Mouse (Mus musculus): ENCODE data around the gene Hal. TPM values are rescaled to one million over a fixed set of nuclear protein-coding genes. Genes with fewer than 3 reads are reported as not detected.
A peak's percentile ranks its signal among the peaks of the same experiment; 100 is the strongest.

The Hal gene
- 0.63 and 3.4 TPM in 2 replicates for polyA plus RNA-seq (2015; fragmentation: Nextera tagmentation; extraction: Ambion mirVana)

DNA sequence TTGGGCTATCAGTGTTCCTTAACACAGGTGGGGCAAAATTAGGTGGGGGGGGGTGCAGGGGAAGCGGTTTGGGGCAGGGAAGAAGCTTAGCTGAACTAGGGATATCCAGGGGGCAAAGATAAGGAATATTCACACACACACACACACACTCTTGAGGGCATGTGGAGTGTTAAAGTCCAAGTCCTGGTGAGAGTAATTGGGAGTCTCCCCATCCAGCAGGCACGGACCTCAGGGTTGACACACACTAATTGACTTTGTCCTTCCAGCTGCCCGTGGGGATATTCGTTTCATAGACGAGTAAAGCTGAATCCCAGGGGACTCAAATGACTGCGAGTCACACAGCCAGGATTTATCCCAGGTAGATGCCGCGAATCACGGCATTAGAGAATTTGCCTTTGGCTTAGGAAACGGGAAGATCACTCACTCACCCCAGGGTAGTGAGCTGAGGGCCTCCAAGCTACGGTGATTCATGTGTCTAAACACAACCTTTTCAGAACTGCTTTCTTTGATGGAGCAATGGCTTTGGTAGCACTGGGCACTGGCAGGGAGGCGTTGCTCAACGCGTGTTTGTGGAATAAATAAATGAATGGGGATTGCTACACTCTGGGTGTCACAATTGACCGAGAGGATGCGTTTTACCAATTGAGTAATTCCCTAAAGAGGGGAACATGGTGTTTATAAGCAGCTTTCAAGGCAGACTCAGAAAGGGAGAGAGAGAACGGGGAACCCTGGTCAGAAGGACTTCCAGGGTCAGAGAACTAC lies at the start of gene Hal:
TSS of gene Hal (plus strand) at position 703 of the 762 bp plus-strand sequence.
- Histone ChIP-seq H3K36me3 (peaks cover 16% of the 10 kb centered on the region; the same call in 1 of the 2 replicates), H3K4me1 (no peaks in the 10 kb centered on the region), H3K9me3 (replicated peaks) (no peaks in the 10 kb centered on the region), H3K4me2 (replicated peaks) (no peak within 1 kb of the TSS), H3K27me3 (no peaks in the 10 kb centered on the region), H3K4me3 (replicated peaks) (no peak within 1 kb of the TSS), H3K27ac (replicated peaks) (no peak within 1 kb of the TSS), H3K9ac (no peak within 1 kb of the TSS)
- 56% methylated on average over 17 of the region's 17 CpGs for WGBS
- ATAC-seq (ENCODE audit: insufficient number of reproducible peaks, low FRiP score, low TSS enrichment, low read depth), result no peak

DNA sequence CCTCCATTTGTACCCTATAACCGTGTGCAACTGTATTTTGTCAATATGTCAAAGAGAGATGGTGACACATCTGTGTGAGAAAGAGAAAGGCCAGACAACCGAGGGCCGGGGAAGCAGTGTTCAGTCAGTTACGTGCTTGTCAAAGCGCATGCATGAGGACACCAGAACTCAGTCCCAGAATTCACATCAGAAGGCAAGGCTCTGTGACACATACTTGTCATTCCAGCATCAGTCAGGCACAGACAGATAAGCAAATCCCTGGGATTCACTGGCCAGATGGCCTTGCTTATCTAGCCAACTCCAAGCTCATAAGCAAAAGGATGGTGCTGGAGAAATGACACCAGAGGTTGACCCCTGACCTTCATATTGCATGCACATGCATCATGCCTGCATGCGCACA lies 47.1 kb upstream of the Hal start:
- no peaks in the 10 kb centered on the region for H3K36me3 ChIP-seq
- no peak for ATAC-seq (ENCODE audit: insufficient number of reproducible peaks, low FRiP score, low TSS enrichment, low read depth)
- H3K27me3 ChIP-seq, result no peaks in the 10 kb centered on the region
- H3K4me1 ChIP-seq, result peaks cover 19% of the 10 kb centered on the region
- WGBS, result 76% methylated on average over 6 of the region's 6 CpGs
- H3K9me3 ChIP-seq (replicated peaks), result no peaks in the 10 kb centered on the region
- H3K4me3 ChIP-seq (replicated peaks), result no peak overlapping the region
- H3K27ac ChIP-seq (replicated peaks), result no peak overlapping the region
- no peak overlapping the region for H3K9ac ChIP-seq
- H3K4me2 ChIP-seq (replicated peaks), result no peak overlapping the region

DNA sequence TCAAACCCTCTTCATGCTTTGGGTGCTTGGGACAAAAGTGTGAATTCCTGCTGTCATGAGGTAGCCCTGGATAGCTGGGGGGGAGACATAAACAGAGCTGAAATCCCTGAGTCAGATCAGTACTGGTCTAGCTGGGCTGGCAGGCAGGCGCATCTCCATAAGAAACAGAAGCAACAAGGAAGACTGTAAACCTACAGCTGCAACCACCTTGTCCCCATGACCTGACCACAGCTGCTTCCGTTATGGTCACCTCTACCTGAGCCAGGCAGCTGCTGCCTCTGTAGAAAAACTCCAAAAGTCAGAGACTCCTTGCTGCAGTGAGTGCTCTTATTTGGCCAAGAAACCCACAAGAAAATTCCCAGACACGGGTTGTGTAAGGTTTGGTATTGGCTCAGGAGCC lies 46.4 kb upstream of the Hal start:
- 79% methylated on average over 3 of the region's 3 CpGs for WGBS
- Histone ChIP-seq H3K27me3 (no peaks in the 10 kb centered on the region), H3K4me2 (replicated peaks) (no peak overlapping the region), H3K9me3 (replicated peaks) (no peaks in the 10 kb centered on the region), H3K27ac (replicated peaks) (no peak overlapping the region), H3K4me3 (replicated peaks) (no peak overlapping the region), H3K36me3 (no peaks in the 10 kb centered on the region), H3K4me1 (peaks cover 12% of the 10 kb centered on the region), H3K9ac (no peak overlapping the region)
- ATAC-seq (ENCODE audit: insufficient number of reproducible peaks, low FRiP score, low TSS enrichment, low read depth), result no peak

DNA sequence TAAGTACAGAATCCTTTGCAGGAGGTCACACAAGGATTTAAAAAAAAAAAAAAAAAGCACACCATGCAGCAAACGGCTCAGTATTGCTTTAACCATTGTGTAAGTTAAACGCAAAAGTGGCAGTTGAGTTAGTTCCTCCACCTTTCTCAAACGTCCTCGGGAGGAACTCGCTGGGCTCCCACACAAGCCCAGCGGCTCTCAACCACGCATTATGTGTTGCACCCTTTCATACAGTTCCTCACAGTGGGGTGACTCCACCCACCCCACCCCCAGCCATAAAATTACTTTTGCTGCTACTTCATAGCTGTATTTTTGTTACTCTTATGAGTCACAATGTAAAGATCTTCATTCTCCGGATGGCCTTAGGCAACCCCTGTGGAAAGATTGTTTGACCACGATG lies 44.2 kb upstream of the Hal start:
- ATAC-seq (ENCODE audit: insufficient number of reproducible peaks, low FRiP score, low TSS enrichment, low read depth), result no peak
- H3K27me3 ChIP-seq, result no peaks in the 10 kb centered on the region
- peaks cover 6% of the 10 kb centered on the region; the same call in 1 of the 2 replicates for H3K4me1 ChIP-seq
- 0 out of 2 replicates have a peak overlapping the region, but pooled peaks have one; percentile 4 for H3K27ac ChIP-seq (replicated peaks)
- no peak overlapping the region for H3K9ac ChIP-seq
- H3K4me3 ChIP-seq (replicated peaks), result no peak overlapping the region
- WGBS, result 63% methylated on average over 9 of the region's 9 CpGs
- H3K4me2 ChIP-seq (replicated peaks), result peak overlapping the region; percentile 24; the same call in 1 of the 2 replicates
- no peaks in the 10 kb centered on the region for H3K9me3 ChIP-seq (replicated peaks)
- no peaks in the 10 kb centered on the region for H3K36me3 ChIP-seq

DNA sequence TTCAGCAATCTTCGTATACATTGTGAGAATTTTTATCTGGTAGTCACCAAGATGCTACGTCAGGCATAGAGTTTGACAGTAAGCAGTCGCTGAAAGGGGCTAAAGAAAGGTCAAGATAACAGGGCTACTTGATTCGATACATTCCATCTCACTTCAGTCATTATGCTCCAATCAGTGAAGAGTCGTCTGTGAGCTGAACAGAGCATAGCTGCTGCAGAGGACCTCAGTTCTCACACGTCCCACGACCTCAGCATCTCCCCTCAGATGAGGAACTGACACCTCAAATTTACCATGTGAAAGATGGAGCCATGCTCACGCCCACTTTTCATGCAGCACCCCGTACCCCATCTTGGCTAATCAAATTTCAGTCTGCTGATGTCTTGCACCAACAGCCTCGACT lies 41.2 kb upstream of the Hal start:
- no peak overlapping the region for H3K9ac ChIP-seq
- H3K4me2 ChIP-seq (replicated peaks), result no peak overlapping the region
- no peak overlapping the region for H3K4me3 ChIP-seq (replicated peaks)
- no peaks in the 10 kb centered on the region for H3K9me3 ChIP-seq (replicated peaks)
- no peaks in the 10 kb centered on the region for H3K36me3 ChIP-seq
- no peaks in the 10 kb centered on the region for H3K27me3 ChIP-seq
- H3K27ac ChIP-seq (replicated peaks), result no peak overlapping the region
- no peak for ATAC-seq (ENCODE audit: insufficient number of reproducible peaks, low FRiP score, low TSS enrichment, low read depth)
- H3K4me1 ChIP-seq, result peaks cover 9% of the 10 kb centered on the region; the same call in 1 of the 2 replicates
- WGBS, result 59% methylated on average over 10 of the region's 10 CpGs

DNA sequence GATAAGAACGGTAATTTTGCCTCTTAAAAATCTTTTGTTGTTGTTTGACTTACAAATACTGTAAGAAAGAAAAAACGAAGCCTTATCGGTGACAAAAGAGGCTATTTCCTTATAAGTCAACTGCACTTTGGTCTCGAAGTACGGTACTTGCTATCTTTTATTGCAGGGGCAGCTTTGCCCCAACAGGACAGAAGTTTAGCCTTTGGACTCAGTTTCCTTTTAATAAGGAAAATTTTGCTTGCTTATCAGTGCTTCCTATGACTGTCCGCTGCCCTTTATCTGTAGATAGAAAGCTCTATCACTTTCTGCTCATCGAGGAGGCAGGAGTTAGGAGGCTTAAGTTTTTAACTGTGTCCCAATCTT lies 33.9 kb upstream of the Hal start:
- H3K4me1 ChIP-seq, result peaks cover 19% of the 10 kb centered on the region
- no peak overlapping the region for H3K9ac ChIP-seq
- H3K4me2 ChIP-seq (replicated peaks), result peak overlapping the region; percentile 76
- H3K4me3 ChIP-seq (replicated peaks), result peak overlapping the region; percentile 95
- no peaks in the 10 kb centered on the region for H3K27me3 ChIP-seq
- no peak overlapping the region for H3K27ac ChIP-seq (replicated peaks)
- H3K9me3 ChIP-seq (replicated peaks), result no peaks in the 10 kb centered on the region
- no peaks in the 10 kb centered on the region; the same call in 1 of the 2 replicates for H3K36me3 ChIP-seq
- 61% methylated on average over 7 of the region's 7 CpGs for WGBS
- no peak for ATAC-seq (ENCODE audit: insufficient number of reproducible peaks, low FRiP score, low TSS enrichment, low read depth)

DNA sequence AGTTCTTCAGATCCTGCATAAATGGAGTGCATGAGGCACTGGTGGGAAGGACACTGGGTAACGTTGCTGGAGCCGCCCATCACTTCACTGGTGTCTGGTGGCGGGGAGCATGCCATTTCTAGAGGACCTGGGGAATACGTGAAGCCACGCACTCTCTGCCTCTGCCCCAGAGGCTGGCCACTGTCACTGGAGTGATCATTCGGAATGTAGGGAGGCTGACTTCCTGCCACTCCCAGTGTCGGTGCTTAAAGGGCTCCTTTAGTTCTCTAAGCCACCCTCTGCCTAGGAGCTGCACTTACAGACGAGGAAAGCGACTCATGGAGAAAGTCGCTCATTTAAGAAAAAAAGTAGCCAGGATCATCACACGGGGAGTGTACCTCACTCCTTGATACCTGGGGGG lies 28.5 kb upstream of the Hal start:
- H3K9me3 ChIP-seq (replicated peaks), result no peaks in the 10 kb centered on the region
- H3K4me2 ChIP-seq (replicated peaks), result no peak overlapping the region
- H3K36me3 ChIP-seq, result peaks cover 39% of the 10 kb centered on the region
- H3K27me3 ChIP-seq, result no peaks in the 10 kb centered on the region
- no peak overlapping the region for H3K4me3 ChIP-seq (replicated peaks)
- ATAC-seq (ENCODE audit: insufficient number of reproducible peaks, low FRiP score, low TSS enrichment, low read depth), result no peak
- WGBS, result 80% methylated on average over 11 of the region's 11 CpGs
- H3K9ac ChIP-seq, result no peak overlapping the region
- H3K4me1 ChIP-seq, result peaks cover 7% of the 10 kb centered on the region
- H3K27ac ChIP-seq (replicated peaks), result no peak overlapping the region

DNA sequence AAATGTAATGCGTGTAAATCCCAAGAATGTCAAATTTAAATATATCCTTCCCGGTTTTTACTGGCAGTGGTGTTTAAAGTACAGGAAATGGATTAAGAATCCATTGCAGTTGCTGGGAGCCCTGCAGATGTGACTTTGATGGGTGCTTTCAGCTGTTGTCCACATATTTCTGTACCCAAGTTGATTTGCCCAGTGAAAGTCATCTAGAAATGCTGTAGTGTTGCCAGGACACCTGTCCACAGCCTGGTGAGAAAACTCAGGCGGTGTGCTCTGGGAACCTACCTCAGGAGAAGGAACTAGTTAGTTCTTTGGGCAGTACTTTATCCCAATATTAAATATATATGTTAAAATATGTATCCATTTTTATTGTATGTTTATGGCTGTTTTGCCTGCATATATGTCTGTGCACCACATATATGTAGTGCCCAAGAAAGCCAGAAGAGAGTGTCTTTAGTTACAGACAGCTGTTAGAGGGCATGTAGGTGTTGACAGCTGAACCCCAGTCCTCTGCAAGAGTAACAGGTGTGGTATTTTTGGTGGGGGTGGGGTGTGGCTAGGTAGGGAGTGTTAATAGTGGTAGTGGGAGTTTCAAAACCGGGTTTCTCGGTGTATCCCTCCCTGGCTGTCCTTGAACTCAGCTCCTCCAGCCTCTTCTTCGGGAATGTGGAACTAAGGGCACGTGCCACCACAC lies 25.7 kb upstream of the Hal start:
- Histone ChIP-seq H3K27ac (replicated peaks) (no peak overlapping the region), H3K4me2 (replicated peaks) (no peak overlapping the region), H3K36me3 (peaks cover 66% of the 10 kb centered on the region), H3K4me1 (no peaks in the 10 kb centered on the region), H3K9me3 (replicated peaks) (no peaks in the 10 kb centered on the region), H3K4me3 (replicated peaks) (no peak overlapping the region), H3K27me3 (no peaks in the 10 kb centered on the region), H3K9ac (no peak overlapping the region)
- 83% methylated on average over 7 of the region's 7 CpGs for WGBS
- ATAC-seq (ENCODE audit: insufficient number of reproducible peaks, low FRiP score, low TSS enrichment, low read depth), result no peak

DNA sequence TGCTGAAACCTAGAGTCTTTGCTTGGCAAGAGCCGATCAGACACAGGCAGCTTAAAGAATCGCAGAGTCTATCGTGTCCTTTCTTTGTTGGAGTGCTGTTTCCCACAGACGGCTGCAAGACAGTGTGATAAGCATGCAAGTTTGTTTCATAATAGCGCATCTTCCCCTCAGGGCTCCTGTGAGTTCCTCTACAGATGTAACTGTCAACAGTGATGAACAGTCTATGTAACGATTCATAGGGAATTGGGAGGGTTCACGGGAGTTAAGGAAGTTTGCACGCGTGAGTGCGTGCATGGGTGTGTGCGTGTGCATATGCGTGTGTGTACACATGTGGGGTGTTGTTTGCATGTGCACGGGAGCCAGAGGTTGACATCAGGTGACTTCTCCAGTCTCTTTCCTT lies 25.0 kb upstream of the Hal start:
- 82% methylated on average over 13 of the region's 13 CpGs for WGBS

DNA sequence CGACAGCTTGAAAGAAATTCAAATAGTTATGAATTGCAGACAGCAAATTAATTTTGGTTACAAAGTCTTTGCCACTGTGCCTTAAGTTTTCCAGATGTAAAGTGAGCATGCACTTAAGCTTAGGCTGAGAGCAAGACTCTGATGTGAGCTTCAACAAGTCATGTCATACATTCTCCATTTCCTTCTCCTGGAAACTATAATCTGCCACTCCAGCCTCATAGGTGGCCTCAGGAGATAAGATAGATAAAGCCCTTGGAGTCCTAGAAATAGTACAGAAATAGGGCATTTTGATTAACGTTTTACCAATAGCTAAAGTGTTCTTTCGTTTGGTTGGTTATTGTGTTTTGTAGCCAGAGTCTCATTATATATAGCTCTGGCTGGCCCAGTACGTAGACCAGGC lies 21.3 kb upstream of the Hal start:
- Histone ChIP-seq H3K36me3 (peaks cover 76% of the 10 kb centered on the region), H3K4me2 (replicated peaks) (no peak overlapping the region), H3K4me3 (replicated peaks) (no peak overlapping the region), H3K4me1 (no peaks in the 10 kb centered on the region), H3K9me3 (replicated peaks) (no peaks in the 10 kb centered on the region), H3K27ac (replicated peaks) (no peak overlapping the region), H3K27me3 (no peaks in the 10 kb centered on the region), H3K9ac (no peak overlapping the region)
- 90% methylated on average over 4 of the region's 4 CpGs for WGBS
- no peak for ATAC-seq (ENCODE audit: insufficient number of reproducible peaks, low FRiP score, low TSS enrichment, low read depth)

More for the DNA sequence above, 25.0 kb upstream of the Hal start:
- H3K9ac ChIP-seq, result no peak overlapping the region
- no peak overlapping the region for H3K4me2 ChIP-seq (replicated peaks)
- H3K27ac ChIP-seq (replicated peaks), result no peak overlapping the region
- peaks cover 69% of the 10 kb centered on the region for H3K36me3 ChIP-seq
- H3K9me3 ChIP-seq (replicated peaks), result no peaks in the 10 kb centered on the region
- H3K4me1 ChIP-seq, result no peaks in the 10 kb centered on the region
- H3K27me3 ChIP-seq, result no peaks in the 10 kb centered on the region
- ATAC-seq (ENCODE audit: insufficient number of reproducible peaks, low FRiP score, low TSS enrichment, low read depth), result no peak
- H3K4me3 ChIP-seq (replicated peaks), result no peak overlapping the region

DNA sequence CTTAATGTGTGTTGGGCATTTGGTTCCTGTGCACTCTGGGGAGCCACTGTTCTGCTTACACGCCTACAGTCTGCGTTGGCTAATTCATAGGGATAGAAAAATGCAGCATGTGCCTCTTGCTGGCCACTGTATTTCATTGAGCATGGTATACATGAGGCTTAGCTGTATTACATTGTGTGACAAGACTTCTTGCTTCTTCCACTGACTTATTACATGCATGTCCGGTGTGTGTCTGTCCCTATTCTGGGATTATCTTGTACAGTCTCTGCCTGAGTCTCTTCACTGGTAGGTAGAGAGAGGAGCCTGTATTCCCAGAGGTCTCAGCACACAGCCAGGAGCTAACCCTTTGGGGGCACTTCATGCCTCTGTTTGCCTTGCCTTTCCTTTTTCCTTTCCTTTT lies 20.8 kb upstream of the Hal start:
- H3K4me3 ChIP-seq (replicated peaks), result no peak overlapping the region
- no peaks in the 10 kb centered on the region for H3K9me3 ChIP-seq (replicated peaks)
- H3K4me2 ChIP-seq (replicated peaks), result no peak overlapping the region
- ATAC-seq (ENCODE audit: insufficient number of reproducible peaks, low FRiP score, low TSS enrichment, low read depth), result no peak
- no peaks in the 10 kb centered on the region for H3K4me1 ChIP-seq
- WGBS, result 94% methylated on average over 3 of the region's 3 CpGs
- no peak overlapping the region for H3K27ac ChIP-seq (replicated peaks)
- H3K36me3 ChIP-seq, result peaks cover 78% of the 10 kb centered on the region
- H3K9ac ChIP-seq, result no peak overlapping the region
- H3K27me3 ChIP-seq, result no peaks in the 10 kb centered on the region

Measured in embryonic facial prominence, embryonic 15.5 days (tissue).